Mouse (Mus musculus): ENCODE measurements around the gene Ap2b1. TPM values are rescaled to one million over a fixed set of nuclear protein-coding genes. Genes with fewer than 3 reads are reported as not detected.

The Ap2b1 gene
- polyA plus RNA-seq, 2 experiments = 11.7 to 20.9 TPM

DNA sequence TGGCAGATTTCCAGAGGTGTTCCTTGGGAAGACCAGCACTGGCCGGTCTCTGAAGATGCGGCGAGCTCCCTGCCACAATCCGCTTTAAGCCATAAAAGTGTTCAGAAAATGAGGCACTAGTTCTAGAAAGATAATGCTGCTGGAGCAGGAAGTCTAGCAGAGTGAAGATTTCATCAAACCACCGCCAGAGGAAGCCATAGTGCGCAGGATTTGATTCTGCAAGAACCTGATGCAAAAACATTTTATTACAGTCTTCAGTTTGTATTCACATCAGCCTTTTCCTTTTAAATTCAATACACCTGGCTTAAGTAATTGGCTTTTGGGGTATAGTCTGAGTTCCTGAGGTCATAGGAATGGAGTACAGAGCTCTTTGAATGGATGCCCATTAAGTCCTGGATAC lies 1.0 kb upstream of the Ap2b1 start:
- Histone ChIP-seq H3K27ac (peak overlapping the region; percentile 83), H3K4me1 (replicated peaks; ENCODE audit: control insufficient read depth in 2 of 2, insufficient read depth in 2 of 2, low read length in 1 of 2) (peaks cover 17 to 32% of the 10 kb centered on the region in 2 experiments), H3K4me2 (ENCODE audit: low read depth) (peak overlapping the region; percentile 99), H3K9ac (replicated peaks) (peak overlapping the region; percentile 89), H3K27me3 (ENCODE audit: control insufficient read depth, insufficient read depth, low read length) (no peaks in the 10 kb centered on the region), H3K4me3 (ENCODE audit: insufficient read depth in 1 of 2, low read depth in 2 of 2, low read length in 2 of 2) (peak overlapping the region; percentile 83 to 92), H3K9me3 (ENCODE audit: control insufficient read depth, low read length) (no peaks in the 10 kb centered on the region), H3K36me3 (replicated peaks; ENCODE audit: control insufficient read depth, insufficient read depth, low read depth) (peaks cover 36% of the 10 kb centered on the region)
- ATAC-seq (ENCODE audit: insufficient read depth) (no peak), DNase-seq (ENCODE audit: low read depth in 3 of 3, low spot score in 3 of 3) (no peak)
- WGBS (ENCODE audit: insufficient replicate concordance) = 33% methylated on average over 6 of the region's 6 CpGs
- TF ChIP-seq CTCF (IDR thresholded peaks at IDR 0.05; ENCODE audit: low read depth) (peak; percentile 20; the same call in 1 of the 2 replicates), EP300 (IDR thresholded peaks at IDR 0.05; ENCODE audit: low read depth) (no peak)

DNA sequence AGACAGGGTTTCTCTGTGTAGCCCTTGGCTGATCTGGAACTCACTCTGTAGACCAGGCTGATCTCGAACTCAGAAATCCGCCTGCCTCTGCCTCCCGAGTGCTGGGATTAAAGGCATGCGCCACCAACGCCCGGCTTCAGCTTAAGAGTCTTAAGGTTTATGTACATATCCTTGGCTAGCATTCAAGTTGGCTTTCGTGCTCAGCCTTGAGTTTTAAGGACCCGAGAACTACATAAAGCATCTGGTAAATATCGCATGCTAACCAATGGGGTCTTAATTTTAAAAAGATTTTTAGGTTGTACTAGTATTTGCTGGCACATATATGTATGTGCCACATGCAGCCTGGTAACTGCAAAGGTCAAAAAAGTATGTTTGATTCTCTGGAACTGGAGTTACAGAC lies 900 bp downstream of the Ap2b1 start:
- no peak overlapping the region for H3K9ac ChIP-seq (replicated peaks)
- H3K27me3 ChIP-seq (ENCODE audit: control insufficient read depth, insufficient read depth, low read length) = no peaks in the 10 kb centered on the region
- peak overlapping the region in 1 of 2 experiments; percentile 83; a peak in 1 of 4 replicates for H3K4me3 ChIP-seq (ENCODE audit: insufficient read depth in 1 of 2, low read depth in 2 of 2, low read length in 2 of 2)
- peak overlapping the region; percentile 99 for H3K4me2 ChIP-seq (ENCODE audit: low read depth)
- ATAC-seq (ENCODE audit: insufficient read depth) (no peak), DNase-seq (ENCODE audit: low read depth in 3 of 3, low spot score in 3 of 3) (no peak)
- H3K27ac ChIP-seq = no peak overlapping the region
- H3K4me1 ChIP-seq (replicated peaks; ENCODE audit: control insufficient read depth in 2 of 2, insufficient read depth in 2 of 2, low read length in 1 of 2) = peaks cover 21 to 30% of the 10 kb centered on the region in 2 experiments
- no peaks in the 10 kb centered on the region for H3K9me3 ChIP-seq (ENCODE audit: control insufficient read depth, low read length)
- TF ChIP-seq EP300 (IDR thresholded peaks at IDR 0.05; ENCODE audit: low read depth) = no peak
- TF ChIP-seq CTCF (IDR thresholded peaks at IDR 0.05; ENCODE audit: low read depth) = no peak
- WGBS (ENCODE audit: insufficient replicate concordance) = 87% methylated on average over 9 of the region's 9 CpGs
- peaks cover 29% of the 10 kb centered on the region for H3K36me3 ChIP-seq (replicated peaks; ENCODE audit: control insufficient read depth, insufficient read depth, low read depth)

DNA sequence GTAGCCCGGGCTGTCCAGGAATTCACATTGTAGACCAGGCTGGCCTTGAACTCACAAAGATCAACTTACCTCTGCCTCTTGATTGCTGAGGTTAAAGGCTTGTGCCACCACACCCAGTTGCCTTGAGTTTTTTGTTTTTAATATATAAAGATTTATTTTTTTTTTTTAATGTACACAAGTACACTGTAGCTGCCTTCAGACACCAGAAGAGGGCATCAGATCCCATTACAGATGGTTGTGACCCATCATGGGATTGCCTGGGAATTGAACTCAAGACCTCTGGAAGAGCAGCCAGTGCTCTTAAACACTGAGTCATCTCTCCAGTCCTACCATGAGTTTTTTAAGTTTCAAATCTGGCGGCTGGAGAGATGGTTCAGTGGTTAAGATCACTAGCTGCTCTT lies 2.6 kb downstream of the Ap2b1 start:
- H3K9ac ChIP-seq (replicated peaks) = no peak overlapping the region; the same call in 1 of the 2 replicates
- TF ChIP-seq CTCF (IDR thresholded peaks at IDR 0.05; ENCODE audit: low read depth) = peak; percentile 45
- TF ChIP-seq EP300 (IDR thresholded peaks at IDR 0.05; ENCODE audit: low read depth) = no peak
- H3K4me2 ChIP-seq (ENCODE audit: low read depth) = peak overlapping the region; percentile 95
- peaks cover 21 to 27% of the 10 kb centered on the region in 2 experiments for H3K4me1 ChIP-seq (replicated peaks; ENCODE audit: control insufficient read depth in 2 of 2, insufficient read depth in 2 of 2, low read length in 1 of 2)
- no peaks in the 10 kb centered on the region for H3K27me3 ChIP-seq (ENCODE audit: control insufficient read depth, insufficient read depth, low read length)
- H3K27ac ChIP-seq = peak overlapping the region; percentile 91; the same call in 1 of the 2 replicates
- H3K9me3 ChIP-seq (ENCODE audit: control insufficient read depth, low read length) = no peaks in the 10 kb centered on the region
- no peak for ATAC-seq (ENCODE audit: insufficient read depth)
- H3K36me3 ChIP-seq (replicated peaks; ENCODE audit: control insufficient read depth, insufficient read depth, low read depth) = peaks cover 12% of the 10 kb centered on the region
- peak overlapping the region in 1 of 2 experiments; percentile 83; a peak in 1 of 4 replicates for H3K4me3 ChIP-seq (ENCODE audit: insufficient read depth in 1 of 2, low read depth in 2 of 2, low read length in 2 of 2)
- no peak for DNase-seq (ENCODE audit: low read depth in 3 of 3, low spot score in 3 of 3)
- 59% methylated on average over 2 of the region's 2 CpGs for WGBS (ENCODE audit: insufficient replicate concordance)

DNA sequence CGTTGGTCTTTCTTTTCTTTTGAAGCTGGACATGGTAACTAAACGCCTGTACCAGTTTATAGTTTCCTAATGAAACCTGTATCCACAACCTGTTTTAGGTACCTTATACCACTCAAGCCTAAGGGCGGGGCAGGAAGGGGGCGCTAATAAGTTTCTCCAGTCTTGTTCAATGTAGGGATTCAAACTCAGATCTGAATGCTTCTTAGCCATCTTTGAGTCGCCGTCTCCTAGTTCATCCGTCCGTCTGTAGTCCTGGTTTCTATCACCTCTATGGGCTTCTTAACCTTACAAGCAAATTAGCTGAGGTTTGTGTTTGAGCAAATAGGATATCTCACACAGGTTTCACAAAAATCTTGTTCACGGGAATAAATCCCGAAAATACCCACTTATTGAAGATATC lies 3.3 kb downstream of the Ap2b1 start:
- peak overlapping the region; percentile 95 for H3K4me2 ChIP-seq (ENCODE audit: low read depth)
- peak overlapping the region; percentile 83 to 92 for H3K4me3 ChIP-seq (ENCODE audit: insufficient read depth in 1 of 2, low read depth in 2 of 2, low read length in 2 of 2)
- peaks cover 21 to 25% of the 10 kb centered on the region in 2 experiments for H3K4me1 ChIP-seq (replicated peaks; ENCODE audit: control insufficient read depth in 2 of 2, insufficient read depth in 2 of 2, low read length in 1 of 2)
- peak overlapping the region; percentile 91 for H3K27ac ChIP-seq
- H3K36me3 ChIP-seq (replicated peaks; ENCODE audit: control insufficient read depth, insufficient read depth, low read depth) = peaks cover 5% of the 10 kb centered on the region
- no peak for DNase-seq (ENCODE audit: low read depth in 3 of 3, low spot score in 3 of 3)
- TF ChIP-seq EP300 (IDR thresholded peaks at IDR 0.05; ENCODE audit: low read depth) = no peak
- TF ChIP-seq CTCF (IDR thresholded peaks at IDR 0.05; ENCODE audit: low read depth) = no peak
- peak overlapping the region; percentile 93 for H3K9ac ChIP-seq (replicated peaks)
- no peaks in the 10 kb centered on the region for H3K27me3 ChIP-seq (ENCODE audit: control insufficient read depth, insufficient read depth, low read length)
- H3K9me3 ChIP-seq (ENCODE audit: control insufficient read depth, low read length) = no peaks in the 10 kb centered on the region
- peak; percentile 9; the same call in 1 of the 2 replicates for ATAC-seq (ENCODE audit: insufficient read depth)
- WGBS (ENCODE audit: insufficient replicate concordance) = 4% methylated on average over 10 of the region's 10 CpGs

DNA sequence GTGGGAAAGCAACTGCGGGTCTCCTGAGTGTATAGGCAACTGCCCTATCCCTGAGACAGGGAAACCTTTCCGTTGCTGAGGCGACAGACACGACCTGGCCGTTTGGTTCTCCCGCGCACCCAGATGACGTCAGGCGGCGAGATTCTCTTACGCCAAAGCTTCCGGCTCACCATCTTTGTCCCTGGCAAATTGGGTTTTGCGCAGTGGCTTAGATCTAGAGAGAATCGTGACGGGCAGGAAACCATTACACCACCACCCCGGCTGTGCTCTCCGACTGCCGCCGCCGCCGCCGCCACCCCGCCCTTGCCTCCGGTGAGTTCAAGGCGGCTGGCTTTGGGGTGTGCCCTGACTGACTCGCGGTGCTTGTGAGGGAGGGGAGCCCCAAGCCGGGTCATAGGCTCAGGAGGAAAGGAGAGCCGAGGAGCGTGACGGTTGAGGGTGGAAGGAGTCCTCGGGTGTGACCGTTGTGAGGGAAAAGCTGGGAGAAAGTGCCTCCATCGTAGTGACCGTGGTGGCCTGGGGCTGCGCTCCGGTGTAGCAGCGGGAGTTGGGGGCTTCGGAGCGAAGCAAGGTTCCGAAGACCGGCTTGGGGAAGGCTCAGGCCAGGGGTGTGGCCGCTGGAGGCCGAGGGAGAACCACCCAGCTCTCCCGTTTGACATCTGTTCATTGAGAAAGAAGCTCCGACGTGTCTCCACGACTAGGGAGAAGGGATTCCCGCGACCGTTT lies 3.9 kb downstream of the Ap2b1 start, which contains the start of gene Pex12:
Gene Pex12, minus strand, starts transcription at position 61 of the 726 bp plus-strand sequence.
- ATAC-seq (ENCODE audit: insufficient read depth) = peak; percentile 69
- peaks cover 18 to 20% of the 10 kb centered on the region in 2 experiments for H3K4me1 ChIP-seq (replicated peaks; ENCODE audit: control insufficient read depth in 2 of 2, insufficient read depth in 2 of 2, low read length in 1 of 2)
- DNase-seq (ENCODE audit: low read depth in 3 of 3, low spot score in 3 of 3) = peak; percentile 93 to 94 (median 94)
- no peaks in the 10 kb centered on the region for H3K36me3 ChIP-seq (replicated peaks; ENCODE audit: control insufficient read depth, insufficient read depth, low read depth)
- peak within 1 kb of the TSS; percentile 93 for H3K9ac ChIP-seq (replicated peaks)
- H3K27ac ChIP-seq = peak within 1 kb of the TSS; percentile 91
- under 1% methylated on average over 51 of the region's 51 CpGs for WGBS (ENCODE audit: insufficient replicate concordance)
- H3K4me3 ChIP-seq (ENCODE audit: insufficient read depth in 1 of 2, low read depth in 2 of 2, low read length in 2 of 2) = peak within 1 kb of the TSS; percentile 83 to 92
- peak within 1 kb of the TSS; percentile 95 for H3K4me2 ChIP-seq (ENCODE audit: low read depth)
- no peaks in the 10 kb centered on the region for H3K27me3 ChIP-seq (ENCODE audit: control insufficient read depth, insufficient read depth, low read length)
- no peaks in the 10 kb centered on the region for H3K9me3 ChIP-seq (ENCODE audit: control insufficient read depth, low read length)
- peak; percentile 48; the same call in 1 of the 2 replicates for TF ChIP-seq EP300 (IDR thresholded peaks at IDR 0.05; ENCODE audit: low read depth)
- no peak for TF ChIP-seq CTCF (IDR thresholded peaks at IDR 0.05; ENCODE audit: low read depth)

All from liver, embryonic 14.5 days (tissue).